Mouse (Mus musculus) midbrain, embryonic 13.5 days (tissue): ENCODE data around the gene Tuba3a. TPM values are rescaled to one million over a fixed set of nuclear protein-coding genes. Genes with fewer than 3 reads are reported as not detected.

Experiments used
- ATAC-seq: fragments of 200-750 bp; cut with Nextera tagmentation; 2 replicates; pipeline ENCODE4 v1.8.0; 2017; ENCODE audit warnings: mild to moderate bottlenecking, moderate TSS enrichment, moderate library complexity
- H3K27ac ChIP-seq: fragments of 300-500 bp; sonication (generic); 2 replicates; pipeline ENCODE4 v1.5.1; 2015; ENCODE audit warnings: inconsistent platforms, mild to moderate bottlenecking, moderate library complexity
- H3K27me3 ChIP-seq: fragments of 300-500 bp; sonication (generic); 2 replicates; pipeline ENCODE4 v1.6.1; 2015; ENCODE audit warnings: mild to moderate bottlenecking, inconsistent platforms
- H3K36me3 ChIP-seq: fragments of 300-500 bp; sonication (generic); 2 replicates; pipeline ENCODE4 v1.6.1; 2015; ENCODE audit warnings: mild to moderate bottlenecking, inconsistent platforms
- H3K4me1 ChIP-seq: fragments of 300-500 bp; sonication (generic); replicated peaks from 2 replicates; pipeline ENCODE4 v1.6.1; 2015; ENCODE audit warnings: inconsistent platforms
- H3K4me2 ChIP-seq: fragments of 300-500 bp; sonication (generic); replicated peaks from 2 replicates; pipeline ENCODE4 v1.6.1; 2015; ENCODE audit warnings: moderate library complexity, mild to moderate bottlenecking, inconsistent platforms
- H3K4me3 ChIP-seq: fragments of 300-500 bp; sonication (generic); replicated peaks from 2 replicates; pipeline ENCODE4 v1.5.1; 2015; ENCODE audit warnings: mild to moderate bottlenecking, inconsistent platforms
- H3K9ac ChIP-seq: fragments of 300-500 bp; sonication (generic); replicated peaks from 2 replicates; pipeline ENCODE4 v1.6.1; 2015; ENCODE audit warnings: mild to moderate bottlenecking, inconsistent platforms
- H3K9me3 ChIP-seq: fragments of 300-500 bp; sonication (generic); 2 replicates; pipeline ENCODE4 v1.6.1; 2016; ENCODE audit warnings: mild to moderate bottlenecking, inconsistent platforms
- WGBS: fragments of 180-500 bp; shearing (Covaris S2); methylation state at CpG from one replicate; pipeline ENCODE4 v1.1.7; 2015; 5-methylcytosine and 5-hydroxymethylcytosine counted together
- polyA plus RNA-seq: library from polyadenylated mRNA; unstranded; fragments of >200 nt; fragmentation: Nextera tagmentation; extraction: Ambion mirVana; gene quantifications from 2 replicates; pipeline ENCODE4 v1.2.1, GENCODE M21; 2015

The Tuba3a gene
- 0.11 TPM in 1 of 2 replicates, not detected in the other for polyA plus RNA-seq

DNA sequence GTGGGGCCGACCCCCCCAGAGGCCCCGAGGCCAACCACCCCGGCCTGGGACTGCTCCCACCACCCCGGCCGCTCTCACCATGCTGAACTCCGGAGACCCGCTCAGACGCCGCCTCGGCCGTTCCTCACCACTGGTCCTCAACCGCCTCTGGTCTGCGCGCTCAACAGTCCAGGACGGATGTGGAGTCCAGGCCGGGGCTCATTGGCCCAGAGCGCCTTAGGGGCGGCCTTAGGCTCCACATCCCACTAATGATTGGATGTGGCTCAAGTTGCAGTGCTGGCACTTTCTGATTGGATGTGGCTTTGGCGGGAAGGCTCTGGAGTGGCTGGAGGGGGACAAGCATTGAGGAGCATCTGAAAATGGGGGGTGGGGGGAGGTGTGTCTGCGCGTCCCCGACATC, at the start of gene Tuba3a:
Gene Tuba3a, minus strand, starts transcription at position 153 of the 400 bp plus-strand sequence.
- no peaks in the 10 kb centered on the region for H3K9me3 ChIP-seq
- no peak within 1 kb of the TSS for H3K4me2 ChIP-seq
- no peak within 1 kb of the TSS for H3K4me3 ChIP-seq
- no peak within 1 kb of the TSS for H3K9ac ChIP-seq
- WGBS: 97% methylated on average over 22 of the region's 22 CpGs
- peak; percentile 45; the same call in 1 of the 2 replicates for ATAC-seq
- H3K4me1 ChIP-seq: no peaks in the 10 kb centered on the region
- H3K36me3 ChIP-seq: no peaks in the 10 kb centered on the region
- no peaks in the 10 kb centered on the region for H3K27me3 ChIP-seq
- H3K27ac ChIP-seq: no peak within 1 kb of the TSS

DNA sequence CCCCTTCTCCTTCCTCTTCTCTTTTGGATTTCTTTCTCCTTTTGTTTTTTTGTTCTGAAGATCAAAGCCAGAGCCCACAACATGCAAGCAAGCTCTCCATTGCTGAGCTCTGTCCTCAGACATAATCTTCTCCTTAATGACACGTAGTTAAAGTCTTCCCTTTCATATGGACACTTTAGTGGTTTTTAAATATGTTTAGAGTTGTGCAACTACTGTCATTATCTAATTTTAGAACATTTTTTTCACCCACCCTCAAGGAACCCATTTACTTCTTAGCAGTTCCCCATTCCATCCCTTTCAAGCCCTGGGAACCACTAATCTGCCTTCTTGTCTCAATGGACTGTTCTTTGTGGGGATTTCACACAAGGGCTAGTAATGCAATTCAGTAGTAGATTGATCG, 48.5 kb upstream of the Tuba3a start:
- Histone ChIP-seq H3K9ac (no peak overlapping the region), H3K4me3 (no peak overlapping the region), H3K4me2 (no peak overlapping the region), H3K4me1 (peaks cover 6% of the 10 kb centered on the region; the same call in 1 of the 2 replicates), H3K36me3 (no peaks in the 10 kb centered on the region), H3K9me3 (no peaks in the 10 kb centered on the region), H3K27me3 (peaks cover 5% of the 10 kb centered on the region; the same call in 1 of the 2 replicates), H3K27ac (no peak overlapping the region)
- 53% methylated on average over 2 of the region's 2 CpGs for WGBS
- no peak for ATAC-seq

DNA sequence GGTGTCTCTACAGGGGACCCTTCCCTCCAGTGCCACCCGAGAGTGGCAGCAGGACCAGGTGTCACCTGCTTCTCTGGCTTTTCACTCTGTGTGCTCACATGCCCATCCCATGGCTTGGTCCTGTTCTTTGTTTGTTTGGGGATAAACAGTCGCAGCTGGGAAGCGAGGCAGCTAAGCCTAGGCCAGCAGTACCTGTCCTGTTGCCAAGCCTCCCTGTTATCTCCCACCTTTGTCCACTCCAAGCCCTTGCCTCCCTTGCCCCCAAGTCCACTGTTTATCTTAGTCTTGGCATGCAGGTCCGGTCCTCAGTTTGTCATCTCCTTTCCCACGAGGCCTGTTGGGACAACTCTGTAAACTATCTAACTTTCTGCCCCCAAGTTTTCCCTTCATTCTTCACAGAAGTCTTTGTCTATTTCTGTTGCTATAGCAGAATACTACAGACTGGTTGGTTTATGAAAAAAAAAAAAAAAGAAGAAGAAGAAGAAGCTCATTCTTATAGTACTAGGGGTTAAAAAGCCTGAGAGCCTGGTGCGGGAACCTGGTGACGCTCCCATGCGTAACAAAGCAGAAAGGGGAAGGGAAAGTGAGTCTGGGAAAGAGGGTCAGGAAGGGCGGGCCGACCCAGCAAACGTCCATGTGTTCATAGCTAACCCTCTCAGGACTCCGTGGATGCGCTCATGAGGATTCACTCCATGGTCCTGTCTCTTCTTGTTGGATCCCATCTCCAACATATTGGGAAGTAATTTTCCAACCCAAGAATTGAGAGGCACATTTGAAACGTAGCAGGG, 47.5 kb upstream of the Tuba3a start:
- WGBS: 77% methylated on average over 14 of the region's 14 CpGs
- Histone ChIP-seq H3K4me3 (no peak overlapping the region), H3K27ac (no peak overlapping the region), H3K9ac (no peak overlapping the region), H3K4me2 (no peak overlapping the region), H3K27me3 (peaks cover 5% of the 10 kb centered on the region; the same call in 1 of the 2 replicates), H3K9me3 (no peaks in the 10 kb centered on the region), H3K4me1 (peaks cover 6% of the 10 kb centered on the region; the same call in 1 of the 2 replicates), H3K36me3 (no peaks in the 10 kb centered on the region)
- no peak for ATAC-seq

DNA sequence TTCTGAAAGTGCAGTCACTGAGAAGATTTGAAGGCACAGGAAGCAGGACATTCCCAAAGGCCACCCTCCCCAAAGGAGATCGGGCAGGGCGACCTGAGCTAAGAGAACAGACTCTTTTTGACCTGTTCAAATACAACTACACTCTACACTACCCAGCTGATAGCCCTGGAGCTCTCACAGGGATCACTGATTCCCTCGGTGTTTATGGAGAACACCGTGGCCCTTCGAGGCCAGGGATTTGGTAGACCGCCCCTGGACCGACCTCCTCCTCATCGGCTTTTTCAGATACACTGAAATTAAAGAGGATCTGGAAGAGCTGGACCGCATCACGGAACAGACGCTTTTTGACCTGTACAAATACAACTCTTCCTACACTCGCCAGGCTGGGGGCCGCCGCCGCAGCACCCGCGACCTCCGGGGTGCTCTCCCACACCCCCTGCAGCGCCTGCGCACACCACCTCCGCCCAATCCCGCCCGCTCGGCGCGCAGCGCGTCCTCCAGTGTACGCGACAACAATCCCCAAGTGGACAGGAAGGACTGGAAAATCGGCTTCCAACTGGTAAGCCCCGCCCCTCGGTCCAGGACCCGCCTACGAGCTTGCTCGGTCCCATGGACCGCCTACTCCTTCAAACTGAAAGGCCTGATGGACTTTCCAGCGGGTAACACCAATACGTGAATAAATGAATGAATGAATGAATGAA, 44.9 kb upstream of the Tuba3a start:
- Histone ChIP-seq H3K9ac (peak overlapping the region; percentile 71), H3K4me2 (peak overlapping the region; percentile 84), H3K4me3 (peak overlapping the region; percentile 53), H3K27me3 (peaks cover 5% of the 10 kb centered on the region; the same call in 1 of the 2 replicates), H3K4me1 (peaks cover 6% of the 10 kb centered on the region; the same call in 1 of the 2 replicates), H3K36me3 (no peaks in the 10 kb centered on the region), H3K9me3 (no peaks in the 10 kb centered on the region), H3K27ac (no peak overlapping the region)
- ATAC-seq: peak; percentile 86
- 1% methylated on average over 39 of the region's 39 CpGs for WGBS

DNA sequence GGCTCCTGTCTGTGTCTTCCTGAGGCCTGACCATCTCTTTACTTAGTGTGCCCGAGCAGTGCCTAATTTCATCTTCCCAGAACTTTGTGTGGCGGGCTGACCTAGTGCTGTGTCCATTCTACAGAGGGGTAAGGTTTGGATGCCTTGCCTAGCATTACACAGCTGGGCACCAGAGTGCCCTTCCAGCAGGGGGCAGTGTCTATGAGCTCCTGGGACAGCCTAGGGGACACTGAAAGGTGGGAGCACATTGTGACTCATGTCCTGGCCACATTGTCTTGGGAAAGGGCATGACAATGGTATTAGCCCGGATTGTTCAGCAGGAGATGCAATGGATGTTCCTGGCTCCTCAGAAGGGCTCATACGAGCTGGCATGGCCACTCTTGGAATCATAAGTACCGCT, 42.4 kb upstream of the Tuba3a start:
- peaks cover 6% of the 10 kb centered on the region; the same call in 1 of the 2 replicates for H3K4me1 ChIP-seq
- no peak overlapping the region for H3K4me3 ChIP-seq
- H3K27me3 ChIP-seq: peaks cover 8% of the 10 kb centered on the region; the same call in 1 of the 2 replicates
- ATAC-seq: no peak
- H3K9me3 ChIP-seq: no peaks in the 10 kb centered on the region
- no peak overlapping the region for H3K27ac ChIP-seq
- WGBS: 82% methylated on average over 5 of the region's 5 CpGs
- H3K36me3 ChIP-seq: no peaks in the 10 kb centered on the region
- no peak overlapping the region for H3K4me2 ChIP-seq
- H3K9ac ChIP-seq: no peak overlapping the region

DNA sequence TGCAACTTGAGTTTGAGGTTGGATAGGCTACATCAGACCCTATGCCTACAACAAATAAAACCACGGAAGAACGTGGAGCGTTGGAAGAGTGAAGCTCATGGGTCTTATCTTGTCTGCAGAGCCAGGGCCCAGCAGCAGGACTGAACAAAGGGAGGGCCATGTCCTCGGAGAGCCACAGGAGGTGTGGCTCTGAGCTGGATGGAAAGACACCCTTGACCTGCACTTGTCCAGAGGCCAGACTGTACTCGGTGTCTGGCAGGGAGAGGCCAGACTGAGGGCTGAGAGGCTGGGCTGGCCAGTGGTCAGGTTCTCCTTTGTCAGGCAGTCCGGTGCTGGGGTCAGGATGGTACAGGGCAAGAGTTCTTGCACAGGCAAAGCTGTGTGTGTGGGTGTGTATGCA, 39.5 kb upstream of the Tuba3a start:
- H3K4me2 ChIP-seq: no peak overlapping the region
- H3K36me3 ChIP-seq: no peaks in the 10 kb centered on the region
- ATAC-seq: no peak
- H3K9ac ChIP-seq: no peak overlapping the region
- 73% methylated on average over 6 of the region's 6 CpGs for WGBS
- peaks cover 9% of the 10 kb centered on the region for H3K4me1 ChIP-seq
- H3K27ac ChIP-seq: no peak overlapping the region
- H3K4me3 ChIP-seq: no peak overlapping the region
- H3K9me3 ChIP-seq: no peaks in the 10 kb centered on the region
- peaks cover 35% of the 10 kb centered on the region for H3K27me3 ChIP-seq

DNA sequence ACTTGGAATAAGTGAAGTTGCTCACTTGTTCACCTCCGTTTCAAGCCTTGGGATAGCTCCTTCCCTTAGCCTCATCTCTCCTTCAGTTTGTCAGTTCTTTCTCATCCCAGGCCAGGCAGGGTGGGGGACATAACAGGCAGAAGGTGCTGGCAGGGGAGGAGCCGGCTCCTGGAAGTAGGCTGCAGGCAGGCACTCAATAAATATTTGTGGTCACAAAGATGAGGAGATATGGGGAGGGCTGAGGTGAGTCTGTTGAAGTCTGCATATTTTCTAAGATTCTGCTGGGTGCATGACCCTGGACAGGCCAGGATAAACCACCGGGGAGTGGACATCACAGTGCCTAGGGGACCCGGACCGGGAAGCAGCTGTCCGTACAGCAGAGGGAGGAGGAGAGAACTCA, 37.7 kb upstream of the Tuba3a start:
- Histone ChIP-seq H3K27ac (no peak overlapping the region), H3K27me3 (peaks cover 43% of the 10 kb centered on the region), H3K9me3 (no peaks in the 10 kb centered on the region), H3K4me1 (peaks cover 7% of the 10 kb centered on the region), H3K36me3 (no peaks in the 10 kb centered on the region), H3K4me2 (no peak overlapping the region), H3K4me3 (no peak overlapping the region), H3K9ac (no peak overlapping the region)
- 68% methylated on average over 6 of the region's 6 CpGs for WGBS
- no peak for ATAC-seq

DNA sequence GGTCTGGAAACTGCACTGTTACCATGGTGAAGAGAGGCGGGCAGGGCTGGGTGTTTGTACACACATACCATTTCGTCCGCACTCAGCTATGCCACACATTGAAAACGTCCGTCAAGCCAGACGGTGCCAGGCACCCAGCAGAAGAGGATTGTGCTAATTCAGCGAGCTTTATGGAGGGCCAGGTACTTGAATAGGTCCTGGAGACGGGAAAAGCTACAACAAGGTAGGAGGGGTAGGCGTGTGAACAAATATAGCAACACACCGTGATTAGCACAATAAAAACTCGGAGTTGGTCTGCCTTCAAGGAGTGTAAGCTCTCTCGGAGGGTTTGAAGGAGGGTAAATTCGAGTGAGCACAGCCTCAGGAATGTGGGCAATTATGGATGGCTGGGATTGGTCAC, 37.0 kb upstream of the Tuba3a start:
- no peak overlapping the region for H3K9ac ChIP-seq
- WGBS: 58% methylated on average over 13 of the region's 13 CpGs

DNA sequence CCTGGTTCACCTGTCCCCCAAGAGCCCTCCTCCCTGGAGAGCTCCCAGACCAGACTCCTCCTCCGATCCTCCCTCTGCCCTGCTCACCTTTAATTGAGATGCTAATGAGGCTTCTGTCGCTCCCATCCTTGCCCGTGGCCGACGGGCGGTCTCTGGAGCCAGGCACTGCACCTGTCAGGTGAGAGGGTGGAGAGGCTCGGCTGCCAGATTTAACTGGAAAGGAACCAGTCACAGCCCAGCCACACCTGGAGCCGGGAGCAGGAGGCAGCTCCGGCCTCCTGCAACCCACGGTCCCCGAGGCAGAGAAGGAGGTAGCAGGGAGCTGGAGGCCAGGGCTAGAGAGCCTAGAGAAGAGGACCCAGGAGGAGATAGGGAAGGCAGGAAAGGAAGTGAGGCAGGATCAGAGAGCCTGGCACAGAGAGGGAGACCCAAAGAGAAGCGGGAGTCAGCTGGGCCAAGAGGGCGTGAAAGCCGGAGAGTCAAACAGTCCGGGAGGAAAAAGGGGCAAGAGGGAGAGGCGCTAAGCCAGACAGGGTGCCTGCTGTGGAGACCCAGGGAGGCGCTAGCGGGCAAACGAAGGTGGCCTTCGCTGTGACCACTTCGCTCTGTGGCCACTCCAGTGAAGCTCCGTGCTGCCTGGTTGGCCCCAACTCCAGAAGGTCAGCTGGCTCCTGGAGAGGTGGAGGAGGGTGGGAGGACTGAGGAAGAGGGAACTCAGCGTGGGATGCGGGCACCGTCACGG, 35.4 kb upstream of the Tuba3a start:
- Histone ChIP-seq H3K36me3 (no peaks in the 10 kb centered on the region), H3K9ac (no peak overlapping the region), H3K4me3 (no peak overlapping the region), H3K27me3 (peaks cover 45% of the 10 kb centered on the region), H3K9me3 (no peaks in the 10 kb centered on the region), H3K27ac (no peak overlapping the region), H3K4me2 (no peak overlapping the region), H3K4me1 (peaks cover 7% of the 10 kb centered on the region)
- WGBS: 8% methylated on average over 26 of the region's 26 CpGs
- peak; percentile 19; the same call in 1 of the 2 replicates for ATAC-seq

More for the DNA sequence above, 37.0 kb upstream of the Tuba3a start:
- H3K4me3 ChIP-seq: no peak overlapping the region
- H3K4me2 ChIP-seq: no peak overlapping the region
- peaks cover 7% of the 10 kb centered on the region for H3K4me1 ChIP-seq
- peaks cover 45% of the 10 kb centered on the region for H3K27me3 ChIP-seq
- H3K9me3 ChIP-seq: no peaks in the 10 kb centered on the region
- no peak for ATAC-seq
- no peak overlapping the region for H3K27ac ChIP-seq
- H3K36me3 ChIP-seq: no peaks in the 10 kb centered on the region

DNA sequence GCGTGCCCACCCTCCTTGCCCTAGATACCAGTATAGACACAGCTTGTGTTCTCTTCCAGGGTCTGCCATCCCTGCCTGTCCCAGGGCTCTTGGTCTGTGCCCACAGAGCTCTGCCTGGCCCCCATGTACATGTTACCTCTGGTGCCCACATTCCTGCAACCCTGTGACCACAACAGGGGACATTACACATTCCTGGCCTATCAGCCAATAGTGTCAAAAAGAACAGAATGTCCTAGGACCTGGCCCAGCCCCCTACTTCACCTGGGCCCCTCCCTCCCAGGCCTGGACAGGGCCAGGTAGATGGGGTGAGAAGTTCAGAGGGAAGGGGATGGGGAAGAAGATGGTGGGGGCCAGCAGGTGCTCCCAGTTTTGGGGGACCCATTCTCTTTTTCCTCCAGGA, 34.5 kb upstream of the Tuba3a start, which contains the start of gene Scnn1a:
Gene Scnn1a, plus strand, starts transcription at position 337 of the 400 bp plus-strand sequence.
- Histone ChIP-seq H3K4me2 (no peak within 1 kb of the TSS), H3K27me3 (peaks cover 45% of the 10 kb centered on the region), H3K4me1 (peaks cover 7% of the 10 kb centered on the region), H3K36me3 (no peaks in the 10 kb centered on the region), H3K9me3 (no peaks in the 10 kb centered on the region), H3K27ac (no peak within 1 kb of the TSS), H3K4me3 (no peak within 1 kb of the TSS), H3K9ac (no peak within 1 kb of the TSS)
- no peak for ATAC-seq
- 94% methylated on average over 1 of the region's 1 CpGs for WGBS

DNA sequence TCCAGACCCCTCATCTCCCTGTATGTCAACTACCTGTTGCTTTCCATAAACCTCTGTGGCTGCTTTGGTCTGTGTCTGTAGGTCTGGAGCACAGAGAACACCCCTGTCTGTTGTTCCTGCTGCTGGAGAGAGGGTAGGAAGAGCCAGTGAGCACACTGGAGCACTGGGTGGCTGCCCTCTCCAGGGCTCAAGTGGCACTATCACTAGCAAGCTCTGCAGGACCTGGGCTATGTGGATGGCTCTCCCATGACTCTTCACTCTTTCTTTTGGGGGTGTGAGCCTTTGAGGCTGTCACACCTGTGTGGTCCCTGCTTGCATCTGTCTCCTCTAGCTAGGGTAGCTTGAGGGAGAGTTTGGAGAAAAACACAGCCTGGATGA, 34.1 kb upstream of the Tuba3a start:
- Histone ChIP-seq H3K9me3 (no peaks in the 10 kb centered on the region), H3K4me3 (no peak overlapping the region), H3K9ac (no peak overlapping the region), H3K27ac (no peak overlapping the region), H3K36me3 (no peaks in the 10 kb centered on the region), H3K27me3 (peaks cover 45% of the 10 kb centered on the region), H3K4me2 (no peak overlapping the region), H3K4me1 (peaks cover 7% of the 10 kb centered on the region)
- no peak for ATAC-seq
